Mouse (Mus musculus): ENCODE data around the gene Siah1a. TPM values are rescaled to one million over a fixed set of nuclear protein-coding genes. Genes with fewer than 3 reads are reported as not detected.
A peak's percentile ranks its signal among the peaks of the same experiment; 100 is the strongest.

Gene Siah1a
- total RNA-seq, 1 experiment from 2014 or later: 32.5 TPM

DNA sequence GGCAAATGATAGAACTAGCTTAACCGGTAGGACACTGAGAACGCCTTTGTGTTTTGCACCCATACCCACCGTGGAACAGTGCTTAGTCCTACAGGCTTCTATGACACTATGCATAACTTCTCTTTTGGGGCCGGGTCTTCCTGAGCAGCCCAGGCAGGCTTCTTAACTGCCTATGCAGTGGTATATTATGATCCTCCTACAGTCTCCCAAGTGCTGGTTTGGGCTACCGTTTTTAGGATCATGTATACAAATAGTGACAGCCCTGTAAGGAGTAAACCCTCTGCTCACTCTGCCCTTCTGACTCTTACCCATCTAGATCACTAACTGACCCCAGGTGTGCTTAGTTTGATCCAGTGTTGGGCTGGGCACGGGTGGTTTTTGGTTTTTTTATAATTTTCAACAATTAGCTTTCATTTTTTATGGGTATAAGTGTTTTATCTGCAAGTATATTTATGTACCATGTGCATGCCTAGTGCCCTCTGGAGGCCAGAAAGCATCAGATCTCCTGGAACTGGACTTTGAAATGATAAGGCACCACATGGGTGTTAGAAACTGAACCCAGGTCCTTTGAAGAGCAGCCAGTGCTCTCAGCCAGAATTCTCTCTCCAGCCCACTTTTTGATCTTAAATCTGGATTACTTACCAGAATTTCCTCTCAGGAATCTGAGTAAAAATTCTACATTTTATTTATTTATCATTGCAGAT, 24.8 kb downstream of the Siah1a start:
- ATAC-seq (replicated peaks in 1 of 2; ENCODE audit: insufficient read depth in 1 of 2, low FRiP score in 2 of 2, low TSS enrichment in 1 of 2, low read depth in 1 of 2, poor library complexity in 2 of 2, severe bottlenecking in 2 of 2): no peak

DNA sequence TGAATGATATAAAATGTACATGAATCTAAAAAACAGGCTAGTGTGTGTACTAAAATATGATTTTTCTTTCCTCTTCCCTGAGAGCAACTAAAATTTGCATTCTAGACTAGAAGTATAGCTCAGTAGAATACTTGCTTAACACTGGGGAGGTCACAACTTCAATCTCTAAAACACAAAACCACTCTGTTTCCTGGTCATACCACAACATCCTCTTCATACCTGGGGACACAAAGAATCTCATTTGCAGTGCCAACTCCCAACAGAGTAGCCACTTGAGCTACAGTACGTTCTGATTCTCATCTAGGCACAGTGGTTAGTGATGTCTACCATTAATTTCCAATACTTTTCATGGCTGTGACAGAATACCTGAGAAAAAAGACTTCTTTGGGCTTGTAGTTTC, 26.4 kb downstream of the Siah1a start:
- peak; percentile 60 to 76 for ATAC-seq (replicated peaks in 1 of 2; ENCODE audit: insufficient read depth in 1 of 2, low FRiP score in 2 of 2, low TSS enrichment in 1 of 2, low read depth in 1 of 2, poor library complexity in 2 of 2, severe bottlenecking in 2 of 2)

DNA sequence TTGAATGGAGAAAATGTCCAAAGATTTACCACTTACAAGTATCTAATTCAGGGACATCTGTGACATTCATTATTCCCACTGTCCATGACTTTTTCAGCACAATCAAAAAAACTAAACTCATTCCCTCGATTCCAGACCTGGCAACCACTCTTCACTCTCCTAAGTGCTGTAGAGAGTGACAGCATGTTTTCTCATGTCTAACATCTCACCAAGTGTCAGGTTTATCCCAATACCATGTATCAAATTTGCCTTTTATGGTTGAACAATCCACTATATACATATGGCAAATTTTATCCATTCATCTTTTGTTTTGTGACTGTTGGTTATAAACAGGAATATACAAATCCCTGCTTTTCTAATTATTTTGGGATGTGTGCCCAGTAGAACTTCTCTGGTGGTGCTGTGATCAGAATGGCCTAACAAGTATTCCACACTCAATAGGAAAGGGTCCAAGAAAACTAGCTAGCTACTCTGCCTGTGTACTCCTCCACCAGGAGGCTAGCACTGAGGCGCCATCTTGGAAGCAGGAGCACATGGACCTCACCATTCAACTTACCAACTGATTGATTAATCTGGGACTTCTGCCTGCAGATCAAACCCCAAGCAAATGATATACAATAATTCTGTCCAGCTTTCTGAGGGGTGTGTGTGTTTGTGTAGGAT, 27.3 kb downstream of the Siah1a start:
- ATAC-seq (replicated peaks in 1 of 2; ENCODE audit: insufficient read depth in 1 of 2, low FRiP score in 2 of 2, low TSS enrichment in 1 of 2, low read depth in 1 of 2, poor library complexity in 2 of 2, severe bottlenecking in 2 of 2): no peak

DNA sequence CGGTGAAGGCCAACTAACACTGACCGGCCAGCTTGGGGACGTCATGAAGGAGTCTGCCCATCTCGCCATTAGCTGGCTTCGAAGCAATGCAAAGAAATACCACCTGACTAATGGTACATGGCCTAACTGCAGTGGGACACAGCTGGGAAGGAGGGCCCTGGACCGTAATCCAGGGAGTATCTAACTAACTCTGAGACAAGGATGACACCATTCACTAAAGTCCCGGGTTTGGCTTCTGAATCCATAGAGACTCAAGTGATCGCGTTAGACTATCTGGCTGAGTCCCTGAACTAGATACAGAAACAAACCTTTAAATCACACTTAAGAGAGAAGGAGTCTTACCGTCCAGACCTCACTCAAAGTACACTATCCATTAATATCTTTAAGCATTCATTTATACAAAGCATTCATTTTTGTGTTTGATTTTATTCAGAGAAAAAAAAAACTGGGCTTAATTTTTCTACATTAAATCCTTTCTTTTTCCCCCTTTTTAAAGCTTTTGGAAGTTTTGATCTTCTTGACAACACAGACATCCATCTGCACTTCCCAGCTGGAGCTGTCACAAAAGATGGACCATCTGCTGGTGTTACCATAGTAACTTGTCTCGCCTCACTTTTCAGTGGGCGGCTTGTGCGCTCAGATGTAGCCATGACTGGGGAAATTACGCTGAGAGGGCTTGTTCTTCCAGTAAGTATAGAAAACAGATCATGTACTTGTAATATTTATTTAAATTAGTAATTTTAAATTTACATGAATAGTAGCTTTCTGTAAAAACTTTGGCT, 32.1 kb downstream of the Siah1a start:
- no peak for ATAC-seq (replicated peaks in 1 of 2; ENCODE audit: insufficient read depth in 1 of 2, low FRiP score in 2 of 2, low TSS enrichment in 1 of 2, low read depth in 1 of 2, poor library complexity in 2 of 2, severe bottlenecking in 2 of 2)

DNA sequence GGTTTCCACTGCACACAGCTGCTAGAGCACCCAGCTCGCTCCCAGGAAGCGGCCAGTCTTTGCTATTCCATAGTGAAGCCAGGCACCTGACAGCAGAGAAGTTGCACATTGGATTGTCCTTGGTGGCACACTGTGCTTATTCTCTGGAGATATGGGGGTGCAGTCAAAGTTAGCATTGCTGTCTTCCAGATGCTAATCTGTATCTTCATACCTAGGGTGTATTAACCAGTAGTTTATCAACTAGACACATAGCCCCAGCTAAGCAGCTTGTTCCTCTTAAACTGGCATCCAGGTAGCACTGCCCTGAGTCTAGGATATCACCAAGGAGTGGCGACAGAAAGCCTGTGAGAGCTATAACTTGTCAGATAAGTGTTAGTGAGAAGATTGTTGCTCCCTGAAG, 33.1 kb downstream of the Siah1a start:
- ATAC-seq (replicated peaks in 1 of 2; ENCODE audit: insufficient read depth in 1 of 2, low FRiP score in 2 of 2, low TSS enrichment in 1 of 2, low read depth in 1 of 2, poor library complexity in 2 of 2, severe bottlenecking in 2 of 2): no peak

DNA sequence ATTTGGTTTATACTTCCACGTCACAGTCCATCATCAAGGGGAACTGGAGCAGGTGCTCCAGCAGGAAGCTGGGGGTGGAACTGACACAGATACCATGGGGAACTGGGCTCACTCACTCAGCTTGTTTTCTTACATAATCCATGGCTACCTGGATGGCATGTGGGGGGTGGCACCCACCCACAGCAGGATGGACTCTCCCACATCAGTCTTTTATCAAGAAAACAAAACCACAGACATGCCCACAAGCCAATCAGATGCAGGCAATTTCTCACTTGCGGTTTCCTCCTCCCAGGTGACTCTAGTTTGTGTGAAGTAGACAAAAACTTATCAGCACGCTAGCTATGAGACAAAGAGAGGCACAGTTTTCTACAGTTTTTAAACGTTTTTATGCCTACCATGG, 37.9 kb downstream of the Siah1a start:
- peak; percentile 82 to 93 for ATAC-seq (replicated peaks in 1 of 2; ENCODE audit: insufficient read depth in 1 of 2, low FRiP score in 2 of 2, low TSS enrichment in 1 of 2, low read depth in 1 of 2, poor library complexity in 2 of 2, severe bottlenecking in 2 of 2)

DNA sequence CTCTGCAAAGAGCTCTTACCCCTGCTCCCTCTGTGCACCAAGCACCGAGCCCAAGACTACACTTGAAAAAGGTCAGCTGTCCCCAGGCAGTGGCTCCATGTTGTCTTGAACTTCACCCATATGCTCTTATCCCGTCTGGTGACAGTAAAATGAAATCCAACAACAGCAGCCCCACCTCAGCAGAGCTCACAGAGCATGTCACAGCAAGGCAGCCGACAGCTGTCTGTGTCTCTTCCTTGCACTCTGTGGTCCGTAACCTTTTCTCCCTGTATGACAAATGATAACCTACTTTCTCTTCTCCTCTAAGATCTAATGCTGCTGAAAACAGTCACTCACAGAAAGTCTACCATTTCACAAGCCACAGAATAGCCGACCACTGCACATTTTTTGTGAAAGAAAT, 39.0 kb downstream of the Siah1a start:
- ATAC-seq (replicated peaks in 1 of 2; ENCODE audit: insufficient read depth in 1 of 2, low FRiP score in 2 of 2, low TSS enrichment in 1 of 2, low read depth in 1 of 2, poor library complexity in 2 of 2, severe bottlenecking in 2 of 2): no peak

DNA sequence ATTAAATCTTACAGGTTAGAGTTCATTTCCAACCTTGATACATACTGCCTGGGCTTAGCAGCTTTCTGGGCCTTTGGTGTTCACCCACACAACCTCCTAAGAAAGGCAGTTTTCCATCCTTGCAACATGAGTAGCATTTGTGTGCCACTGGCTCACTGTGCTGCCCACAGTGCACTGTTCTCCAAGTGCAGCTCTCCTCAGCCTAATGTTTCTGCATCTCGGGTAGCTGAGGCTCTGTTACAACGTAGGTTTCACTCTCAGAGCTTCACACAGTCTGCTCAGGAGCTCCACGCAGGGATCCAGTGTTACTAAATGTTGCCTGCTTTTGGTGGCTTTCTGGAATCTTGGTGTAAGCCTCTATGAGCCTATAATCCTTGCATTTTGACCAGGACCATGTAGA, 40.4 kb downstream of the Siah1a start:
- no peak for ATAC-seq (replicated peaks in 1 of 2; ENCODE audit: insufficient read depth in 1 of 2, low FRiP score in 2 of 2, low TSS enrichment in 1 of 2, low read depth in 1 of 2, poor library complexity in 2 of 2, severe bottlenecking in 2 of 2)

DNA sequence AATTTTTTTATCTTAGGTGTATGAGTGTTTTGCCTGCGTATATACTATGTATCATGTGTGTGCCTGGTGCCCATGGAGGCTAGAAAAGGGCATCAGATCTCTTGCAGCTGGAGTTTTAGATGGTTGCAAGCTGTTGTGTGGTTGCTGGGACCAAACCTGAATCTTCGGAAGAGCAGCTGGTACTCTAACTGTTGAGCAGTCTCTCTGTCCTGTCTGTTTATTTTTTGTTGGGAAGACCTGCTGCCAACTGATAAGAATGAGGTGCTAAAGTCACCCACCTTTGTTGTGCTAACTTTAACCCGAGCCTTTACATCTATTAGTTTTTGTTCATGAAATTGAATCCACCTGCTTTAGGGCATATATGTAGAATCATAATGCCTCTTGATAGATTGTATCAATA, 43.3 kb downstream of the Siah1a start:
- 0 out of 4 replicates have a peak, but pooled peaks of 1 of the 2 experiments have one; percentile 24 for ATAC-seq (replicated peaks in 1 of 2; ENCODE audit: insufficient read depth in 1 of 2, low FRiP score in 2 of 2, low TSS enrichment in 1 of 2, low read depth in 1 of 2, poor library complexity in 2 of 2, severe bottlenecking in 2 of 2)

DNA sequence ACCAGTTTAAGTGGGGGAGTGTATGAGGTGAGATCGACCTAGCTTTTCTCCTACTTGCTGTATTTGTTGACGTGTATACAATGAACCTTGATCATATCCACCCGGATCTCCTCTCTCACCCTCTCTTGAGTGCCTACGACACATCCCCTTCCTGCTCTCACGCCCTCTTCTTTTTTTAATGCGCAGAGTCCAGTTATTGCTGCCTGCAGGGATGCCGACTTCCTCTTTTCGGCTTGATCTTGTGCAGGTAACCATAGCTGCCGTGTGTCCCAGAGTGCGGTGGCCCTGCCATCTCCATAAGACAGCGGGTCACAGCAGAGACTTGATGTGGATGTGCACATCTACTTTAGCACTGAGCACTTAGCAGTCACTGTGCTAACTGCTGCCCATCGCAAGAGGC, 46.3 kb downstream of the Siah1a start:
- ATAC-seq (replicated peaks in 1 of 2; ENCODE audit: insufficient read depth in 1 of 2, low FRiP score in 2 of 2, low TSS enrichment in 1 of 2, low read depth in 1 of 2, poor library complexity in 2 of 2, severe bottlenecking in 2 of 2): peak; percentile 82

DNA sequence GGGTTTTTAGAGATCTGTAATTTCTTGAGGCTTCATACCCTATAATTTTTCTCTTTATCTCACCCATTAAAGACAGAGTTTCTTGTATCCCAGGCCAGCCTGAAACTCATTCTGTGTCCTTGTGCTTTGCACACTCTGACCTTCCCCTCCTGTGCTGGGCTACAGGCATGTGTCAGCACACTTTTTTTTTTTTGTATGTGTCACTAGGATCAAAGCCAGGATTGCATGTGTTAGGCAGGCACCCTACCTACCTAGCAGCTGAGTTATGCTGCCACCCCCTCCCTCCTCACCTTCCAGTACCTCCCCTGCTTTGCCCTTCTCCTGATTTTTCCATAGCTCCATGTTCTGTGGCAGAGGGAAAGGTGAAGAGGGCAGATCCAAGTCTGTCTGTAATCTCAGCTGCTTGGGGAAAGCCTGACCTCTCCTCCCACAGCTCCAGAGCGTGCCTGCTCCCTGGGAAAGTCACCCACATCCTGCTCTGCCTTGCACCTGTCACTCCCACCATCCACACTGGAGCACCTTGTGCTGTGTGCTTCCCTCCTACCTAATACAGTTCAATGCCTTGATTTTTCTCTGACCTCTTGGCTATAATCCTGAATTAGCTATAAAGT, 46.8 kb downstream of the Siah1a start:
- ATAC-seq (replicated peaks in 1 of 2; ENCODE audit: insufficient read depth in 1 of 2, low FRiP score in 2 of 2, low TSS enrichment in 1 of 2, low read depth in 1 of 2, poor library complexity in 2 of 2, severe bottlenecking in 2 of 2): 0 out of 4 replicates have a peak, but pooled peaks of 1 of the 2 experiments have one; percentile 21

DNA sequence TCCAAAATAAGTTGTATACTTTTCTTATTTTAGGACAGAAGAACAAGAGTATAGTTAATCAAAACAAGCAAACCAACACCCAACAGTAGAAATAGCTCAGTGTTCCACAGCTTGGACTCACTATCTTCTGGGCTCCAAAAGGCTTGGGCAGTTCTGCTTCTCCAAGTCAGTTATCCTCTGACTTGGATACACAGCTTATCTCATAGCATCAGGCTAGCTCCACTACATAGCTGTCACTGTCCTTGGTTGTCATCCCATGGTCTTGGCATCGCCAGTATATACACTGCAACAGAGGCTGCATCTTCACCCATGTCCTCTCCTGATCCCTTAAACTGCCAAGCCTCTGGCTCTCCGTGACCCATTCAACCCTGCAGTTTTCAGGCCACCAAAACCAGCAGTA, 50.0 kb downstream of the Siah1a start:
- ATAC-seq (replicated peaks in 1 of 2; ENCODE audit: insufficient read depth in 1 of 2, low FRiP score in 2 of 2, low TSS enrichment in 1 of 2, low read depth in 1 of 2, poor library complexity in 2 of 2, severe bottlenecking in 2 of 2): no peak

DNA sequence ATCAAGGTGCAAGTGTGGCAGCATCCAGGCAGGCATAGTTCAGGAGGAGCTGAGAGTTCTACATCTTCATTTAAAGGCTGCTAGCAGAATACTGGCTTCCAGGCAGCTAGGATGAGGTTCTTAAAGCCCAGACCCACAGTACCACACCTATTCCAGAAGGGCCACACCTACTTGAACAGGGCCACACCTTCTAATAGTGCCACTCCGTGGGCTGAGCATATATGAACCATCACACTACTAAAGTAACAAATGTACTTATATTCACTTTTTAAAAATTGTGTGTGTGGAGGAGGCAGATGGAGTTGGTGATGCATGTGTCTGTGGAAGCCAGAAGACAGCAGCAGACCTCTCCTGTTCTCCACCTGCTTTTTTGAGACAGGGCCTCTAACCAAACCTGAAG, 51.7 kb downstream of the Siah1a start:
- ATAC-seq (replicated peaks in 1 of 2; ENCODE audit: insufficient read depth in 1 of 2, low FRiP score in 2 of 2, low TSS enrichment in 1 of 2, low read depth in 1 of 2, poor library complexity in 2 of 2, severe bottlenecking in 2 of 2): no peak

DNA sequence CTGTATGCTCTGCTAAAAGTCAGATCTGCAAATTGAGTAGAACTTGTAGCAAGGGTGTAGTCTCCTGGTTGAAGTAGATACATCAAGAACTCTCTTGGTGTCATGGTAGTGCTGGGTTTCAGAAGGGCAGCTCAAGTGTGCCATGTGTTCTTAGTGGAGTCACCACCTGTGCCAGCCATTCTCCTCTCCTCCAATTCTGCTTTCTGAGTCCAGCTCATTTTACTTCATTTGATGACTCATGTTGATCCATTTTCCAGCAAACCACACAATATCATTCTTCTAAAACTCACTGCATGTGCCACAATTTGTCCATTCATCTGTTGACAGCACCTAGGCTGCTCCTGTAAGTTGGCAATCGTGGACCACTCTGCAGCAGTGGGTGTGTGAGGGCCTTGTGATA, 53.6 kb downstream of the Siah1a start:
- ATAC-seq (replicated peaks in 1 of 2; ENCODE audit: insufficient read depth in 1 of 2, low FRiP score in 2 of 2, low TSS enrichment in 1 of 2, low read depth in 1 of 2, poor library complexity in 2 of 2, severe bottlenecking in 2 of 2): no peak

DNA sequence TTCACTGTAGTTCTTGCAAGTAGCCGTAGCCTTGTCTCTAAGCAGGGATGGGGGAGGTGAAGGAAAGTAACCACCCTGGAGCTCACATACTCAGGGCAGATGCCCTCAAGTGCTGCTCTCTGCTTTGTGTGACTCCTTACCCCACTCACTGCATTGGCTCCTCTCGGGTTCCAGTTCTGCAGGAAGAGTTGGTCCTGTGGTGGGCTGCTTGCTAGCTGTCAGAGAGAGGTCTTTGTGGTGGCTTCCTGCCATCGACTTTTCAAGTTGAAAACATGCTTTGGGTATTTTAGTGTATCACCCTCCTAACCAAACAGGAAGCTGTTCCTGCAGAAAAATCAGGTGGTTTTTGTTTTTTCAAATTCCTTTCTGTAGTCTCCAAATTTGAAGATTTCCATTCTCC, 59.1 kb downstream of the Siah1a start:
- ATAC-seq (replicated peaks in 1 of 2; ENCODE audit: insufficient read depth in 1 of 2, low FRiP score in 2 of 2, low TSS enrichment in 1 of 2, low read depth in 1 of 2, poor library complexity in 2 of 2, severe bottlenecking in 2 of 2): peak in 1 of 2 experiments; percentile 36; a peak in 1 of 4 replicates
